Mouse (Mus musculus) thymus, adult 2 months (tissue): ENCODE measurements around the gene Gng12. TPM values are rescaled to one million over a fixed set of nuclear protein-coding genes. Genes with fewer than 3 reads are reported as not detected.

Experiments
- DNase-seq: peaks from one replicate; pipeline ENCODE4 v3.0.0; 2021
- H3K27ac ChIP-seq: fragments of 200-500 bp; 2 replicates; pipeline ENCODE4 v1.5.1; 2012; ENCODE audit warnings: low read length, control low read depth; ENCODE audit not compliant: control insufficient read depth, insufficient read depth
- H3K27me3 ChIP-seq: fragments of 200-500 bp; 2 replicates; pipeline ENCODE4 v1.6.1; 2012; ENCODE audit warnings: mild to moderate bottlenecking, low read length, moderate library complexity, mixed read lengths; ENCODE audit not compliant: control insufficient read depth, insufficient read depth
- H3K36me3 ChIP-seq: fragments of 200-500 bp; 2 replicates; pipeline ENCODE4 v1.6.1; 2012; ENCODE audit warnings: mild to moderate bottlenecking, low read length, moderate library complexity; ENCODE audit not compliant: control insufficient read depth, insufficient read depth
- H3K4me1 ChIP-seq: fragments of 200-500 bp; replicated peaks from 2 replicates; pipeline ENCODE4 v1.6.1; 2012; ENCODE audit warnings: low read length; ENCODE audit not compliant: control insufficient read depth, insufficient read depth
- H3K4me3 ChIP-seq: fragments of 200-500 bp; 2 replicates; pipeline ENCODE4 v1.5.1; 2012; ENCODE audit warnings: mild to moderate bottlenecking, low read length, control low read depth, moderate library complexity; ENCODE audit not compliant: control insufficient read depth, insufficient read depth
- CTCF ChIP-seq: fragments of 200-500 bp; IDR thresholded peaks from 2 replicates; pipeline ENCODE4 v1.5.1; 2012; ENCODE audit warnings: mild to moderate bottlenecking, control low read depth, low read length, moderate library complexity, borderline replicate concordance; ENCODE audit not compliant: control insufficient read depth, poor library complexity, insufficient read depth; ENCODE audit errors: extremely low read depth
- POLR2A ChIP-seq: fragments of 200-500 bp; IDR thresholded peaks from 2 replicates; pipeline ENCODE4 v1.6.1; 2012; ENCODE audit warnings: mild to moderate bottlenecking, low read length, control low read depth, moderate library complexity; ENCODE audit not compliant: control insufficient read depth, poor library complexity, insufficient read depth; ENCODE audit errors: extremely low read depth
- WGBS: fragments of 180-500 bp; shearing (Covaris S2); methylation state at CpG from one replicate; pipeline ENCODE4 v1.1.7; 2018; 5-methylcytosine and 5-hydroxymethylcytosine counted together
- polyA plus RNA-seq: library from polyadenylated mRNA; depleted of rRNA; stranded (reverse); fragments of >200 nt; gene quantifications from 2 replicates; pipeline ENCODE4 v1.2.3, GENCODE M21; 2012

The Gng12 gene
- polyA plus RNA-seq, 1 experiment: 10.8 TPM

GRCm38 (mm10) chr6:66979197-66979596, 83.0 kb downstream of the Gng12 start:
- H3K36me3 ChIP-seq: no peaks in the 10 kb centered on the region
- H3K27ac ChIP-seq: no peak overlapping the region
- no peak for TF ChIP-seq POLR2A
- TF ChIP-seq CTCF: no peak
- no peak overlapping the region for H3K4me3 ChIP-seq
- no peak for DNase-seq
- WGBS: 92% methylated on average over 1 of the region's 1 CpGs
- H3K4me1 ChIP-seq: no peaks in the 10 kb centered on the region
- no peaks in the 10 kb centered on the region for H3K27me3 ChIP-seq

- TF ChIP-seq CTCF: no peak
- no peak for TF ChIP-seq POLR2A
- H3K4me3 ChIP-seq: no peak overlapping the region
- 96% methylated on average over 4 of the region's 4 CpGs for whole genome bisulfite sequencing
- no peaks in the 10 kb centered on the region for H3K36me3 ChIP-seq
- DNase-seq: no peak
- H3K27me3 ChIP-seq: no peaks in the 10 kb centered on the region
- H3K27ac ChIP-seq: no peak overlapping the region
- H3K4me1 ChIP-seq: no peaks in the 10 kb centered on the region
These were observed 83.8 kb downstream of the Gng12 start for GRCm38 (mm10) chr6:66980040-66980439.

- DNase-seq: no peak
- H3K27ac ChIP-seq: no peak overlapping the region
- H3K4me1 ChIP-seq: no peaks in the 10 kb centered on the region
- 95% methylated on average over 3 of the region's 3 CpGs for WGBS
- H3K36me3 ChIP-seq: no peaks in the 10 kb centered on the region
- H3K4me3 ChIP-seq: no peak overlapping the region
- no peaks in the 10 kb centered on the region for H3K27me3 ChIP-seq
- TF ChIP-seq CTCF (no peak), POLR2A (no peak)
These were observed 85.2 kb downstream of the Gng12 start for GRCm38 (mm10) chr6:66981366-66981765.

- Histone ChIP-seq H3K27ac (no peak overlapping the region), H3K36me3 (no peaks in the 10 kb centered on the region), H3K27me3 (no peaks in the 10 kb centered on the region), H3K4me1 (no peaks in the 10 kb centered on the region), H3K4me3 (no peak overlapping the region)
- DNase-seq: no peak
- WGBS: 89% methylated on average over 1 of the region's 1 CpGs
- TF ChIP-seq CTCF (no peak), POLR2A (no peak)
These were observed 85.7 kb downstream of the Gng12 start for GRCm38 (mm10) chr6:66981864-66982263.

GRCm38 (mm10) chr6:66984079-66984478, 87.9 kb downstream of the Gng12 start:
- Histone ChIP-seq H3K27ac (no peak overlapping the region), H3K36me3 (no peaks in the 10 kb centered on the region), H3K4me1 (peaks cover 3% of the 10 kb centered on the region), H3K4me3 (no peak overlapping the region), H3K27me3 (no peaks in the 10 kb centered on the region)
- DNase-seq: no peak
- no peak for TF ChIP-seq POLR2A
- no peak for TF ChIP-seq CTCF
- 92% methylated on average over 5 of the region's 5 CpGs for WGBS

- 94% methylated on average over 3 of the region's 3 CpGs for WGBS
- Histone ChIP-seq H3K27me3 (no peaks in the 10 kb centered on the region), H3K36me3 (no peaks in the 10 kb centered on the region), H3K27ac (no peak overlapping the region), H3K4me3 (no peak overlapping the region), H3K4me1 (peaks cover 3% of the 10 kb centered on the region)
- no peak for TF ChIP-seq POLR2A
- TF ChIP-seq CTCF: no peak
- no peak for DNase-seq
These were observed 88.5 kb downstream of the Gng12 start for GRCm38 (mm10) chr6:66984672-66985071.

GRCm38 (mm10) chr6:66985500-66985899, 89.3 kb downstream of the Gng12 start:
- WGBS: 94% methylated on average over 7 of the region's 7 CpGs
- Histone ChIP-seq H3K4me3 (no peak overlapping the region), H3K4me1 (peaks cover 3% of the 10 kb centered on the region), H3K27ac (no peak overlapping the region), H3K36me3 (no peaks in the 10 kb centered on the region), H3K27me3 (no peaks in the 10 kb centered on the region)
- TF ChIP-seq CTCF (no peak), POLR2A (no peak)
- no peak for DNase-seq
